Comparison of ENCODE assay signal across 22 mouse cellular contexts in genomic region chr17:68642521-68643088, GRCm38 (mm10).
"Had no signal": no experiment of that assay in that cellular context is flagged by ENCODE, and none has a peak within 500 bp of the region (broad histone marks: within the 10 kb centered on the region; RNA-seq: fewer than 3 reads in every experiment).

No protein-coding gene starts in this region.

- H3K9me3 ChIP-seq: intestine, embryonic 15.5 days; kidney, embryonic 15.5 days; limb, embryonic 12.5 days; limb, embryonic 15.5 days; midbrain, embryonic 12.5 days; midbrain, embryonic 15.5 days; neural tube, embryonic 12.5 days; neural tube, embryonic 15.5 days had no signal

- H3K36me3 ChIP-seq: intestine, embryonic 15.5 days; kidney, embryonic 15.5 days; limb, embryonic 12.5 days; limb, embryonic 15.5 days; midbrain, embryonic 12.5 days; midbrain, embryonic 15.5 days; neural tube, embryonic 12.5 days; neural tube, embryonic 15.5 days had no signal

- H3K4me1 ChIP-seq: intestine, embryonic 15.5 days; kidney, embryonic 15.5 days; limb, embryonic 12.5 days; limb, embryonic 15.5 days; midbrain, embryonic 12.5 days; midbrain, embryonic 15.5 days; neural tube, embryonic 12.5 days; neural tube, embryonic 15.5 days had no signal

- H3K9ac ChIP-seq: intestine, embryonic 15.5 days; kidney, embryonic 15.5 days; limb, embryonic 12.5 days; limb, embryonic 15.5 days; liver, embryonic 14.5 days; liver, postnatal 0 days; lung, embryonic 14.5 days; midbrain, embryonic 12.5 days; midbrain, embryonic 15.5 days; neural tube, embryonic 12.5 days; neural tube, embryonic 15.5 days had no signal

- ATAC-seq: intestine, embryonic 15.5 days; liver, postnatal 0 days; lung, postnatal 0 days; midbrain, embryonic 15.5 days had no signal

- H3K27me3 ChIP-seq: intestine, embryonic 15.5 days; kidney, embryonic 15.5 days; limb, embryonic 12.5 days; limb, embryonic 15.5 days; midbrain, embryonic 12.5 days; midbrain, embryonic 15.5 days; neural tube, embryonic 12.5 days; neural tube, embryonic 15.5 days had no signal

- DNase-seq: kidney, adult 11 months; kidney, adult 8-10 months; kidney, postnatal 10 days; kidney, postnatal 36 days; left cerebral cortex, postnatal 4 days; liver, postnatal 0 days; lung, embryonic 14.5 days; right cerebral cortex, postnatal 25 days; thymus, postnatal 25 days had no signal

- H3K4me3 ChIP-seq: intestine, embryonic 15.5 days; kidney, embryonic 15.5 days; limb, embryonic 12.5 days; limb, embryonic 15.5 days; midbrain, embryonic 12.5 days; midbrain, embryonic 15.5 days; neural tube, embryonic 12.5 days; neural tube, embryonic 15.5 days had no signal

- H3K4me2 ChIP-seq: intestine, embryonic 15.5 days; kidney, embryonic 15.5 days; limb, embryonic 12.5 days; limb, embryonic 15.5 days; liver, embryonic 11.5 days; lung, embryonic 14.5 days; midbrain, embryonic 12.5 days; midbrain, embryonic 15.5 days; neural tube, embryonic 12.5 days; neural tube, embryonic 15.5 days had no signal

- H3K27ac ChIP-seq: intestine, embryonic 15.5 days; kidney, embryonic 15.5 days; limb, embryonic 12.5 days; limb, embryonic 15.5 days; liver, embryonic 14.5 days; macrophage; midbrain, embryonic 12.5 days; midbrain, embryonic 15.5 days; neural tube, embryonic 12.5 days; neural tube, embryonic 15.5 days; stomach, postnatal 0 days had no signal
